Mouse (Mus musculus): ENCODE results near the gene Cdkl4.

- TF ChIP-seq CTCF (IDR thresholded peaks at IDR 0.05; ENCODE audit: low read depth) (no peak), EP300 (IDR thresholded peaks at IDR 0.05; ENCODE audit: low read depth) (no peak)
Measured at GRCm38 (mm10) chr17:80509494-80510458, 67.8 kb downstream of the Cdkl4 start.
